Mouse (Mus musculus): ENCODE results near the gene Gamt. TPM values are rescaled to one million over a fixed set of nuclear protein-coding genes. Genes with fewer than 3 reads are reported as not detected.

Gene Gamt
- polyA plus RNA-seq, 1 experiment: 13.1 TPM

GRCm38 (mm10) chr10:80258752-80259462 is 1.9 kb downstream of the Gamt start:
- no peak overlapping the region for H3K4me3 ChIP-seq (ENCODE audit: low read depth, low read length)
- H3K27ac ChIP-seq (ENCODE audit: insufficient read depth, low read depth, low read length): no peak overlapping the region
- no peaks in the 10 kb centered on the region for H3K27me3 ChIP-seq (ENCODE audit: control insufficient read depth, insufficient read depth, low read length)
- WGBS: 91% methylated on average over 14 of the region's 14 CpGs
- TF ChIP-seq CTCF (IDR thresholded peaks at IDR 0.05; ENCODE audit: extremely low read depth, insufficient read length, insufficient replicate concordance, low read depth, low read length) (no peak), POLR2A (IDR thresholded peaks at IDR 0.05; ENCODE audit: low read depth, low read length) (no peak)
- H3K4me1 ChIP-seq (ENCODE audit: control insufficient read depth, insufficient read depth, insufficient read length, low read length): peaks cover 25% of the 10 kb centered on the region
- peaks cover 33% of the 10 kb centered on the region for H3K36me3 ChIP-seq (ENCODE audit: control insufficient read depth, insufficient read depth, low read length)

- TF ChIP-seq CTCF (IDR thresholded peaks at IDR 0.05; ENCODE audit: extremely low read depth, insufficient read length, insufficient replicate concordance, low read depth, low read length) (no peak), POLR2A (IDR thresholded peaks at IDR 0.05; ENCODE audit: low read depth, low read length) (no peak)
- Histone ChIP-seq H3K27ac (ENCODE audit: insufficient read depth, low read depth, low read length) (no peak overlapping the region), H3K27me3 (ENCODE audit: control insufficient read depth, insufficient read depth, low read length) (no peaks in the 10 kb centered on the region), H3K4me1 (ENCODE audit: control insufficient read depth, insufficient read depth, insufficient read length, low read length) (peaks cover 25% of the 10 kb centered on the region), H3K36me3 (ENCODE audit: control insufficient read depth, insufficient read depth, low read length) (peaks cover 40% of the 10 kb centered on the region), H3K4me3 (ENCODE audit: low read depth, low read length) (no peak overlapping the region)
- WGBS: 82% methylated on average over 2 of the region's 2 CpGs
Measured at GRCm38 (mm10) chr10:80257936-80258335, 2.9 kb downstream of the Gamt start.

GRCm38 (mm10) chr10:80255881-80256535 is 4.8 kb downstream of the Gamt start:
- peaks cover 25% of the 10 kb centered on the region for H3K4me1 ChIP-seq (ENCODE audit: control insufficient read depth, insufficient read depth, insufficient read length, low read length)
- no peaks in the 10 kb centered on the region for H3K27me3 ChIP-seq (ENCODE audit: control insufficient read depth, insufficient read depth, low read length)
- peaks cover 40% of the 10 kb centered on the region for H3K36me3 ChIP-seq (ENCODE audit: control insufficient read depth, insufficient read depth, low read length)
- H3K4me3 ChIP-seq (ENCODE audit: low read depth, low read length): no peak overlapping the region
- TF ChIP-seq CTCF (IDR thresholded peaks at IDR 0.05; ENCODE audit: extremely low read depth, insufficient read length, insufficient replicate concordance, low read depth, low read length) (no peak), POLR2A (IDR thresholded peaks at IDR 0.05; ENCODE audit: low read depth, low read length) (no peak)
- WGBS: 82% methylated on average over 5 of the region's 5 CpGs
- no peak overlapping the region for H3K27ac ChIP-seq (ENCODE audit: insufficient read depth, low read depth, low read length)

- no peak overlapping the region for H3K27ac ChIP-seq (ENCODE audit: insufficient read depth, low read depth, low read length)
- 93% methylated on average over 26 of the region's 26 CpGs for WGBS
- H3K4me1 ChIP-seq (ENCODE audit: control insufficient read depth, insufficient read depth, insufficient read length, low read length): peaks cover 20% of the 10 kb centered on the region
- peaks cover 40% of the 10 kb centered on the region for H3K36me3 ChIP-seq (ENCODE audit: control insufficient read depth, insufficient read depth, low read length)
- no peak overlapping the region for H3K4me3 ChIP-seq (ENCODE audit: low read depth, low read length)
- TF ChIP-seq POLR2A (IDR thresholded peaks at IDR 0.05; ENCODE audit: low read depth, low read length) (no peak), CTCF (IDR thresholded peaks at IDR 0.05; ENCODE audit: extremely low read depth, insufficient read length, insufficient replicate concordance, low read depth, low read length) (no peak)
- H3K27me3 ChIP-seq (ENCODE audit: control insufficient read depth, insufficient read depth, low read length): no peaks in the 10 kb centered on the region
Measured at GRCm38 (mm10) chr10:80254331-80255297, 6.2 kb downstream of the Gamt start.

GRCm38 (mm10) chr10:80253551-80253950 is 7.3 kb downstream of the Gamt start:
- Histone ChIP-seq H3K36me3 (ENCODE audit: control insufficient read depth, insufficient read depth, low read length) (peaks cover 38% of the 10 kb centered on the region), H3K27me3 (ENCODE audit: control insufficient read depth, insufficient read depth, low read length) (no peaks in the 10 kb centered on the region), H3K4me1 (ENCODE audit: control insufficient read depth, insufficient read depth, insufficient read length, low read length) (peaks cover 19% of the 10 kb centered on the region), H3K4me3 (ENCODE audit: low read depth, low read length) (no peak overlapping the region), H3K27ac (ENCODE audit: insufficient read depth, low read depth, low read length) (no peak overlapping the region)
- TF ChIP-seq POLR2A (IDR thresholded peaks at IDR 0.05; ENCODE audit: low read depth, low read length) (no peak), CTCF (IDR thresholded peaks at IDR 0.05; ENCODE audit: extremely low read depth, insufficient read length, insufficient replicate concordance, low read depth, low read length) (no peak)
- WGBS: 70% methylated on average over 6 of the region's 6 CpGs

GRCm38 (mm10) chr10:80252493-80253274 is 8.1 kb downstream of the Gamt start:
- TF ChIP-seq CTCF (IDR thresholded peaks at IDR 0.05; ENCODE audit: extremely low read depth, insufficient read length, insufficient replicate concordance, low read depth, low read length): no peak
- TF ChIP-seq POLR2A (IDR thresholded peaks at IDR 0.05; ENCODE audit: low read depth, low read length): no peak
- H3K27me3 ChIP-seq (ENCODE audit: control insufficient read depth, insufficient read depth, low read length): no peaks in the 10 kb centered on the region
- H3K36me3 ChIP-seq (ENCODE audit: control insufficient read depth, insufficient read depth, low read length): peaks cover 36% of the 10 kb centered on the region
- 89% methylated on average over 11 of the region's 11 CpGs for WGBS
- no peak overlapping the region for H3K4me3 ChIP-seq (ENCODE audit: low read depth, low read length)
- H3K4me1 ChIP-seq (ENCODE audit: control insufficient read depth, insufficient read depth, insufficient read length, low read length): peaks cover 15% of the 10 kb centered on the region
- H3K27ac ChIP-seq (ENCODE audit: insufficient read depth, low read depth, low read length): no peak overlapping the region
